Mouse (Mus musculus): ENCODE results near the gene Olfr889. TPM values are rescaled to one million over a fixed set of nuclear protein-coding genes. Genes with fewer than 3 reads are reported as not detected.
"Not testable (repeated sequence)": the region's sequence is repeated elsewhere in the genome, so short reads cannot be mapped to it uniquely, and the experiment has no call there.

Olfr889 gene
- polyA plus RNA-seq (2015; fragmentation: Nextera tagmentation; extraction: Ambion mirVana), result 0.15 and 0.18 TPM in 2 replicates

DNA sequence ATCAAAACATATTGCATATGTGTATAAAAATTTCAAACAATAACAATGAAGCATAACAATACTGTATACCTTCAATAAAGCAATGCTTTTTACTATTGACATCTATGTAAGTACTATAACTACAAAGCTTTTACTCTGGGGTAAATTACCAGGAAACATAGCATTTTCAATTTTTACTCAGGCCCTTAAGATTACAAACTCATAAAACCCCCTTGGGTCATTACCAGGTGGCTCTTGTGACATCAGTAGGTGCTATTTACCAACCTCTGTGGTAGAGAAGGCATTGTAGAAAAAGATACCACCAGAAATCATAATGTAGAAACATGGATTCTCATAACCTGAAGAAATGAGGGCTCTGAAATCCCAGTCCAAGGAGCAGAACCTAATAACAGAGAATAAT, at the start of gene Olfr889:
Gene Olfr889, plus strand, starts transcription at position 301 of the 400 bp plus-strand sequence.
- Histone ChIP-seq H3K4me1 (replicated peaks) (no peaks in the 10 kb centered on the region), H3K4me3 (replicated peaks) (no peak within 1 kb of the TSS), H3K27ac (no peak within 1 kb of the TSS), H3K9me3 (replicated peaks) (no peaks in the 10 kb centered on the region; the same call in 1 of the 2 replicates), H3K27me3 (no peaks in the 10 kb centered on the region), H3K4me2 (no peak within 1 kb of the TSS), H3K36me3 (no peaks in the 10 kb centered on the region), H3K9ac (no peak within 1 kb of the TSS)
- DNase-seq (no peak), ATAC-seq (ENCODE audit: low read depth) (no peak)

DNA sequence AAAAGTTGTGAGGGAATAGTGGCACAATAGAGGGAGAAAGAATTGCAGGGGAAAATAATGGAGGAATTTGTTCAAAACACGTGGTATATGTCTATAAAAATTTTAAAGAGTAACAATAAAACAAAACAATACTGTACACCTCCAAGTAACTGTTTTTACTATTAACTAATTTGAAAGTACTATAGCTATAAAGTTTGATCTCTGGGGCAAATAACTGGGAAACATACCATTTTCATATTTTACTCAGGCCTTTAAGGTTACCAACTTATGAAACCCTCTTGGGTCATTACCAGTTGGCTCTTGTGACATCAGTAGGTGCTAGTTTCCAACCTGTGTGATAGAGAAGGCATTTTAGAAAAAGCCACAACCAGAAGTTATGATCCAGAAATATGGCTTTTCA, 31.2 kb upstream of the Olfr889 start, which contains the start of gene Olfr887:
Gene Olfr887, plus strand, starts transcription at position 301 of the 400 bp plus-strand sequence.
- H3K4me3 ChIP-seq (replicated peaks), result no peak within 1 kb of the TSS
- no peak for DNase-seq
- no peak within 1 kb of the TSS for H3K27ac ChIP-seq
- H3K9ac ChIP-seq, result no peak within 1 kb of the TSS
- 37% methylated on average over 1 of the region's 1 CpGs for WGBS (ENCODE audit: insufficient replicate concordance)
- ATAC-seq (ENCODE audit: low read depth), result no peak
- no peaks in the 10 kb centered on the region for H3K27me3 ChIP-seq
- H3K36me3 ChIP-seq, result no peaks in the 10 kb centered on the region
- no peaks in the 10 kb centered on the region for H3K4me1 ChIP-seq (replicated peaks)
- H3K9me3 ChIP-seq (replicated peaks), result no peaks in the 10 kb centered on the region
- H3K4me2 ChIP-seq, result no peak within 1 kb of the TSS

DNA sequence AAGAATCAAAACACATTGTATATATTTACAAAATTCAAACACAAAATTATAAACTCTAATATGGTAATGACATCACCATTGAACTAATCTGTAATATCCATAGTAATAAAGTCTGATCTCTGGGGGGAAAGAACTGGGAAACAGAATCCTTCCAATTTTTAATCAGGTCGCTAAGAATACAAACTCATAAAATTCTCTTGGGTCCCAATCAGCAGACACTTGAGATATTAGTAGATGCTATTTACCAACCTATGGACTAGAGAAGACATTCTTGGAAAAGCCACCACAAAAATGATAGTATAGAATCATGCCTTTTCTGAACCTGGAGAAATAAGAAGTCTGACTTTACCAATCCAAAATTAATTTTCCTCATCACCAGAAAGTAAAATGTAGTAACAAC, 7.2 kb upstream of the Olfr889 start, which contains the start of gene Olfr888:
Gene Olfr888, plus strand, starts transcription at position 301 of the 400 bp plus-strand sequence.
- WGBS (ENCODE audit: insufficient replicate concordance), result 45% methylated on average over 1 of the region's 1 CpGs

DNA sequence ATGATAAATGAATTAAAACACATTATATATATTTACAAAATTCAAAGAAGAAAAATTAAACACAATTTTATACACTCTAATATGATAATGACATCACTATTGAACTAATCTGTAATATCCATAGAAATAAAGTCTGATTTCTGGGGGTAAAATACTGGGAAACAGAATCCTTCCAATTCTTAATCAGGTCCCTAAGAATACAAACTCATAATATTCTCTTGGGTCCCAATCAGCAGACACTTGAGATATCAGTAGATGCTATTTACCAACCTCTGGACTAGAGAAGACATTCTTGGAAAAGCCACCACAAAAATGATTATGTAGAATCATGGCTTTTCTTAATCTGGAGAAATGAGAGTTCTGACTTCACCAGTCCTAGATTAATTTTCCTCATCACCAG, 27.2 kb downstream of the Olfr889 start, which contains the start of gene Olfr890:
Gene Olfr890, plus strand, starts transcription at position 301 of the 400 bp plus-strand sequence.
- Histone ChIP-seq H3K4me2 (no peak within 1 kb of the TSS), H3K36me3 (no peaks in the 10 kb centered on the region), H3K4me3 (replicated peaks) (no peak within 1 kb of the TSS), H3K9me3 (replicated peaks) (no peaks in the 10 kb centered on the region), H3K27ac (no peak within 1 kb of the TSS), H3K4me1 (replicated peaks) (no peaks in the 10 kb centered on the region), H3K27me3 (no peaks in the 10 kb centered on the region), H3K9ac (no peak within 1 kb of the TSS)
- no peak for ATAC-seq (ENCODE audit: low read depth)
- DNase-seq, result no peak

More for the DNA sequence above, 7.2 kb upstream of the Olfr889 start, which contains the start of gene Olfr888:
- Histone ChIP-seq H3K27ac (no peak within 1 kb of the TSS), H3K4me3 (replicated peaks) (no peak within 1 kb of the TSS), H3K4me2 (no peak within 1 kb of the TSS), H3K9ac (no peak within 1 kb of the TSS), H3K4me1 (replicated peaks) (no peaks in the 10 kb centered on the region), H3K9me3 (replicated peaks) (no peaks in the 10 kb centered on the region), H3K36me3 (no peaks in the 10 kb centered on the region), H3K27me3 (no peaks in the 10 kb centered on the region)
- ATAC-seq (ENCODE audit: low read depth) (no peak), DNase-seq (no peak)

DNA sequence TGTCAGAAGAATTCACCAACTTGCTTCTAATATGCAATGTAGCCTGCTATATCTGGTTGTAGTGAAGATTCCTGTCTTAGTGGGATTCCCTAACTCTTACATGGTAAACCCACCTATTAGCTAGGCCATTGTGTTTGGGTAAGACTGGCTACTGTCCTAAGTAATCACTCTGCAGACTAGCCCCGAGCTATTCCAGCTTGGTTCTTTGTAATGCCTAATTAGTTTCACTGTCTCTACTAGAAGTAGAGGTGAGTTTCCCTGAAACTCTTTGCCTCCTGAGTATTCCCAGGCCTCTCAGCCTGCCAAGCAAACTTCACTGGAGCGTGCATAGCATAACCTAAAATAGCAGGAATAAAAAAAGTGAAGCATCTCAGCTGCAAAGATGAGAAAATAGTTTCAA, 53.3 kb downstream of the Olfr889 start:
- DNase-seq, result not testable (repeated sequence)
- WGBS (ENCODE audit: insufficient replicate concordance), result 25% methylated on average over 2 of the region's 2 CpGs

More for the DNA sequence above, 53.3 kb downstream of the Olfr889 start:
- not testable (repeated sequence) for H3K4me1 ChIP-seq (replicated peaks); H3K27me3 ChIP-seq; H3K27ac ChIP-seq; H3K4me2 ChIP-seq; ATAC-seq (ENCODE audit: low read depth); H3K9me3 ChIP-seq (replicated peaks); H3K4me3 ChIP-seq (replicated peaks); H3K9ac ChIP-seq; H3K36me3 ChIP-seq

Other genes starting within 250 kb of the Olfr889 start
- not detected in 2 replicates for gene Olfr145, start 218.5 kb upstream of the Olfr889 start, polyA plus RNA-seq (2015; fragmentation: Nextera tagmentation; extraction: Ambion mirVana)
- not detected in 2 replicates for gene Olfr878, start 197.4 kb upstream of the Olfr889 start, polyA plus RNA-seq (2015; fragmentation: Nextera tagmentation; extraction: Ambion mirVana)
- not detected in 2 replicates for gene Olfr881, start 123.4 kb upstream of the Olfr889 start, polyA plus RNA-seq (2015; fragmentation: Nextera tagmentation; extraction: Ambion mirVana)
- gene Olfr883, start 89.4 kb upstream of the Olfr889 start, polyA plus RNA-seq (2015; fragmentation: Nextera tagmentation; extraction: Ambion mirVana), result not detected in 2 replicates
- gene Olfr884, start 68.6 kb upstream of the Olfr889 start, polyA plus RNA-seq (2015; fragmentation: Nextera tagmentation; extraction: Ambion mirVana), result not detected in 2 replicates
- not detected in 2 replicates for gene Olfr885, start 53.9 kb upstream of the Olfr889 start, polyA plus RNA-seq (2015; fragmentation: Nextera tagmentation; extraction: Ambion mirVana)
- not detected in 2 replicates for gene Olfr887, start 31.1 kb upstream of the Olfr889 start, polyA plus RNA-seq (2015; fragmentation: Nextera tagmentation; extraction: Ambion mirVana)
- gene Olfr888, start 7.1 kb upstream of the Olfr889 start, polyA plus RNA-seq (2015; fragmentation: Nextera tagmentation; extraction: Ambion mirVana), result not detected in 2 replicates
- gene Olfr890, start 27.3 kb downstream of the Olfr889 start, polyA plus RNA-seq (2015; fragmentation: Nextera tagmentation; extraction: Ambion mirVana), result not detected in 2 replicates
- gene Olfr891, start 65.6 kb downstream of the Olfr889 start, polyA plus RNA-seq (2015; fragmentation: Nextera tagmentation; extraction: Ambion mirVana), result not detected in 2 replicates
- not detected in 2 replicates for gene Olfr893, start 93.2 kb downstream of the Olfr889 start, polyA plus RNA-seq (2015; fragmentation: Nextera tagmentation; extraction: Ambion mirVana)
- gene Olfr894, start 102.9 kb downstream of the Olfr889 start, polyA plus RNA-seq (2015; fragmentation: Nextera tagmentation; extraction: Ambion mirVana), result not detected in 2 replicates
- gene Olfr143, start 137.6 kb downstream of the Olfr889 start, polyA plus RNA-seq (2015; fragmentation: Nextera tagmentation; extraction: Ambion mirVana), result not detected in 2 replicates
- gene Olfr895, start 152.7 kb downstream of the Olfr889 start, polyA plus RNA-seq (2015; fragmentation: Nextera tagmentation; extraction: Ambion mirVana), result not detected in 2 replicates
- not detected in 2 replicates for gene Olfr896-ps1, start 175.9 kb downstream of the Olfr889 start, polyA plus RNA-seq (2015; fragmentation: Nextera tagmentation; extraction: Ambion mirVana)
- gene Olfr25, start 213.9 kb downstream of the Olfr889 start, polyA plus RNA-seq (2015; fragmentation: Nextera tagmentation; extraction: Ambion mirVana), result not detected in 2 replicates
- not detected in 2 replicates for gene Olfr898, start 233.2 kb downstream of the Olfr889 start, polyA plus RNA-seq (2015; fragmentation: Nextera tagmentation; extraction: Ambion mirVana)

Measured in liver, embryonic 13.5 days (tissue).